Mouse (Mus musculus) neural tube, embryonic 11.5 days (tissue): ENCODE results near the gene Adamtsl5. TPM values are rescaled to one million over a fixed set of nuclear protein-coding genes. Genes with fewer than 3 reads are reported as not detected.
A peak's percentile ranks its signal among the peaks of the same experiment; 100 is the strongest.

Experiments used
- ATAC-seq: fragments of 200-750 bp; cut with Nextera tagmentation; 2 replicates; pipeline ENCODE4 v1.8.0; 2017; ENCODE audit warnings: moderate number of reproducible peaks, mild to moderate bottlenecking, moderate TSS enrichment, moderate library complexity; ENCODE audit not compliant: insufficient read depth, low FRiP score, low TSS enrichment
- DNase-seq: peaks from one replicate; pipeline ENCODE4 v3.0.0-alpha.2; 2015; ENCODE audit warnings: low spot score
- H3K27ac ChIP-seq: fragments of 300-500 bp; sonication (generic); 2 replicates; pipeline ENCODE4 v1.5.1; 2014; ENCODE audit warnings: low read depth, mild to moderate bottlenecking, low read length
- H3K27me3 ChIP-seq: fragments of 300-500 bp; sonication (generic); 2 replicates; pipeline ENCODE4 v1.6.1; 2014; ENCODE audit warnings: mild to moderate bottlenecking, low read length, mixed read lengths; ENCODE audit not compliant: control insufficient read depth, insufficient read depth
- H3K36me3 ChIP-seq: fragments of 300-500 bp; sonication (generic); 2 replicates; pipeline ENCODE4 v1.6.1; 2014; ENCODE audit warnings: mild to moderate bottlenecking, low read length, moderate library complexity, mixed read lengths; ENCODE audit not compliant: control insufficient read depth, insufficient read depth
- H3K4me1 ChIP-seq: fragments of 300-500 bp; sonication (generic); 2 replicates; pipeline ENCODE4 v1.6.1; 2014; ENCODE audit warnings: low read length, mixed read lengths; ENCODE audit not compliant: control insufficient read depth, insufficient read depth
- H3K4me2 ChIP-seq: fragments of 300-500 bp; sonication (generic); 2 replicates; pipeline ENCODE4 v1.6.1; 2014; ENCODE audit warnings: low read depth, mild to moderate bottlenecking, moderate library complexity
- H3K4me3 ChIP-seq: fragments of 300-500 bp; sonication (generic); 2 replicates; pipeline ENCODE4 v1.5.1; 2014; ENCODE audit warnings: low read depth, low read length
- H3K9ac ChIP-seq: fragments of 300-500 bp; sonication (generic); 2 replicates; pipeline ENCODE4 v1.6.1; 2014; ENCODE audit warnings: mild to moderate bottlenecking, low read length
- H3K9me3 ChIP-seq: fragments of 300-500 bp; sonication (generic); 2 replicates; pipeline ENCODE4 v1.6.1; 2016; ENCODE audit warnings: low read length; ENCODE audit not compliant: control insufficient read depth
- WGBS: fragments of 180-500 bp; shearing (Covaris S2); extraction: QIAGEN DNeasy Blood & Tissue Kit; methylation state at CpG from one replicate; pipeline ENCODE4 v1.1.7; 2014; 5-methylcytosine and 5-hydroxymethylcytosine counted together
- polyA plus RNA-seq: library from polyadenylated mRNA; unstranded; fragments of >200 nt; fragmentation: Nextera tagmentation; extraction: Ambion mirVana; gene quantifications from 2 replicates; pipeline ENCODE4 v1.2.1, GENCODE M21; 2014

Adamtsl5 gene
- polyA plus RNA-seq, 1 experiment from 2014 or later, result 0.17 TPM

- ATAC-seq (peak; percentile 56), DNase-seq (peak; percentile 78)
- H3K4me3 ChIP-seq, result peak overlapping the region; percentile 61
- H3K9me3 ChIP-seq, result no peaks in the 10 kb centered on the region
- H3K4me2 ChIP-seq, result peak overlapping the region; percentile 73
- peak overlapping the region; percentile 94 for H3K9ac ChIP-seq
- H3K27me3 ChIP-seq, result peaks cover 19% of the 10 kb centered on the region
- peaks cover 23% of the 10 kb centered on the region for H3K4me1 ChIP-seq
- peaks cover 6% of the 10 kb centered on the region for H3K36me3 ChIP-seq
- H3K27ac ChIP-seq, result peak overlapping the region; percentile 92
- 12% methylated on average over 11 of the region's 11 CpGs for WGBS
Observed at GRCm38 (mm10) chr10:80300672-80301181, 47.5 kb downstream of the Adamtsl5 start.

DNA sequence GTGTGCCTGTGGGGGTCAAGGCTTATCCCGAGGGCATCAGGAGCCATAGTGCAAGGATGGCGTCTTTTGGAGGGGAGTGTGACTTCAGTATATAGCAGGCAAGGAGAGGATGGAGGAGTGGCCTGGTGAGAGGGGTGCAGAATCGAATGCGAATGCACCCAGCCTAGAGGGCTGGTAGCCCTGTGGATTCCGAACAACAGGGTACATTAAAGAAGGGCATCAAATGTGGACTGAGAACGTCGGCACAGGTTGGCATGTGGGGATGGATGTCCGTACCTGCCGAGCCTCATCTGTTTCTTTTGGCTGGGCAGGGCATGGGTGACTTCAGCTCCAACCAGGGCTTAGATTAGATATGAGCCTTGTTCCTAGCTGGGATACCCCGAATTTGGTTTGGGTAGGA lies 48.4 kb downstream of the Adamtsl5 start:
- Histone ChIP-seq H3K4me1 (peaks cover 26% of the 10 kb centered on the region), H3K27me3 (peaks cover 15% of the 10 kb centered on the region), H3K4me2 (peak overlapping the region; percentile 73), H3K4me3 (peak overlapping the region; percentile 61), H3K36me3 (peaks cover 3% of the 10 kb centered on the region), H3K9me3 (no peaks in the 10 kb centered on the region), H3K9ac (peak overlapping the region; percentile 94), H3K27ac (peak overlapping the region; percentile 92)
- DNase-seq, result peak; percentile 25
- 58% methylated on average over 10 of the region's 10 CpGs for WGBS
- no peak for ATAC-seq

- Histone ChIP-seq H3K36me3 (peaks cover 6% of the 10 kb centered on the region), H3K9me3 (no peaks in the 10 kb centered on the region), H3K4me1 (peaks cover 26% of the 10 kb centered on the region), H3K9ac (peak overlapping the region; percentile 94), H3K4me3 (peak overlapping the region; percentile 61), H3K27me3 (peaks cover 12% of the 10 kb centered on the region), H3K27ac (peak overlapping the region; percentile 92), H3K4me2 (peak overlapping the region; percentile 73)
- WGBS, result 11% methylated on average over 14 of the region's 15 CpGs
- ATAC-seq, result no peak
- DNase-seq, result no peak
Observed at GRCm38 (mm10) chr10:80299301-80299700, 48.9 kb downstream of the Adamtsl5 start.

DNA sequence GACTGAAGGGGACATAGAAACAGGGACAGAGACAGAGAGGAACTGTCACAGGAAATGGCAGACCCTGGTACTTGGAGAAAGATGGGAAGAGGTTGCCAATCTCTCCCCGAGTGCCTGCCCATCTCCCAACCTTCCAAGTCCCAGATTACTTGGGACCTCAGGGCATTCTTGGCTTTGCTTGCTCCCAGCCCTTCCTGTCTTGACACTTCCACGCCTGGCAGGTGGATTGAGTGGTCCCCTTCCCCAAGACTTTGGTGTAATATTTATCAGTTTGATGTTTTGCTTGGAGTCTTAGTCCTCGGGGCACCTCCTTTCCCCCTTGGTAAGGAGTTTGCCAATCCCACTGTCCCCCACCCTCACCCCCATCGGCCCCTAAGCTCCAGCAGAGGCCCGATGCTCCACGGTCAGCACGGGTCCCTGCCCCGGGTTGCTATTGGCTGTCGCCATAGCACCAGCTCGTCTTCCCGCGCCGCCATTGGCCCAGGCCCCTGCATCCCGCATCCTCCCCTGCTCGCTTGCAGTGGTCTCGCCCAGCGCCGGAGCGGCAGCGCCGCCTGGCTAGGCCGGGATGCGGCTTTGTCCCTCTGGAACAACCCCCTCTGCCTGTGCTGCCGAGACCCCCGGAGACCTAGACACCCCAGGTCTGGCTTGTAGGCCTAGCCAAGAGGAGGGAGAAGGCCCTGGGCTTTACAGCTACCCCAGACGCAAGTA lies 49.5 kb downstream of the Adamtsl5 start:
- peaks cover 12% of the 10 kb centered on the region for H3K27me3 ChIP-seq
- H3K4me2 ChIP-seq, result peak overlapping the region; percentile 73
- H3K36me3 ChIP-seq, result peaks cover 9% of the 10 kb centered on the region
- no peaks in the 10 kb centered on the region for H3K9me3 ChIP-seq
- peak overlapping the region; percentile 94 for H3K9ac ChIP-seq
- peak overlapping the region; percentile 61 for H3K4me3 ChIP-seq
- H3K4me1 ChIP-seq, result peaks cover 26% of the 10 kb centered on the region
- 4% methylated on average over 26 of the region's 26 CpGs for WGBS
- ATAC-seq (peak; percentile 85), DNase-seq (peak; percentile 93)
- H3K27ac ChIP-seq, result peak overlapping the region; percentile 92

GRCm38 (mm10) chr10:80297526-80298133 lies 50.6 kb downstream of the Adamtsl5 start:
- Histone ChIP-seq H3K4me3 (no peak overlapping the region), H3K27ac (no peak overlapping the region), H3K9ac (0 out of 2 replicates have a peak overlapping the region, but pooled peaks have one; percentile 32), H3K27me3 (peaks cover 12% of the 10 kb centered on the region), H3K9me3 (no peaks in the 10 kb centered on the region), H3K36me3 (peaks cover 9% of the 10 kb centered on the region), H3K4me2 (no peak overlapping the region), H3K4me1 (peaks cover 34% of the 10 kb centered on the region)
- ATAC-seq (no peak), DNase-seq (no peak)
- WGBS, result 74% methylated on average over 8 of the region's 8 CpGs

- 84% methylated on average over 5 of the region's 5 CpGs for WGBS
- H3K27me3 ChIP-seq, result peaks cover 12% of the 10 kb centered on the region
Observed at GRCm38 (mm10) chr10:80296824-80297223, 51.4 kb downstream of the Adamtsl5 start.

DNA sequence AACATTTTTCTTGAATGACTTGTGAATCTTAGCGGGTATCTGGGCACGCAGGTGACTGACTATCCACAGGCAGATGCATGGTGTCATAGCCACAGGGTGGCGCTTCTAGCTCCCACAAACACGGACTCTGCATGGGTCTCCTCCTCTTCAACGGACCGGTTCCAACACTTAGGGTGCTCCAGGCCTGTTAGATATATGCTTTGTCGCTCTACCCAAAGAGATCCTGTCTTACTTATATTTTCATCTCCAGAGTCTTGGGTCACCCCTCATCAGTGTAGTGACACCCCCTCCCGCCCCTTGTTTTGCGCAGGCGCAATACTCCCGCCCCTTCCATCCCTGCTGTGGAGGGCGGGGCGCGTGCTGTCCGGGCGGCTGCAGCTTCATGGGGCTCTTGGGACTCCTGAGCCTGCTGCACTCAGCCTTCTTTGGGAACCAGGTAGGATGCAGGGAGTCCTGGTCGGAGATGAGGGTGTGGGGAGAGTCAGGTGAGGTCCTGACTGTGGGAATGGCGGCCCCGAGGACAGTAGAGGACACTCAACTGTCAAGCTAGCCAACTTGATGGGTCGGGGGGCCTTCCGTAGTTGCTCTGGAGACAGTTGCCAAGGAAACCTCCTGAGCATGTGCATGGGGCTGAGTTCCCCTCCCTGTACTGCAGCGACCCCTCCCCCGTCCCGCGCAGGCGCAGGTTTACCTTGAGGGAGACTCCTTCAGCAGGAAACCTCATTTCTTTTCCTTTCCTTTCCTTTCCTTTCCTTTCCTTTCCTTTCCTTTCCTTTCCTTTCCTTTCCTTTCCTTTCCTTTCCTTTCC lies 52.4 kb downstream of the Adamtsl5 start, which contains the start of gene Apc2:
Gene Apc2, plus strand, starts transcription at position 360 of the 808 bp plus-strand sequence.
- H3K4me1 ChIP-seq, result peaks cover 27% of the 10 kb centered on the region
- H3K9ac ChIP-seq, result peak within 1 kb of the TSS; percentile 44
- H3K27ac ChIP-seq, result peak within 1 kb of the TSS; percentile 76
- peaks cover 12% of the 10 kb centered on the region for H3K27me3 ChIP-seq
- H3K4me2 ChIP-seq, result peak within 1 kb of the TSS; percentile 67
- no peaks in the 10 kb centered on the region for H3K9me3 ChIP-seq
- H3K36me3 ChIP-seq, result peaks cover 6% of the 10 kb centered on the region
- DNase-seq (peak; percentile 85), ATAC-seq (peak; percentile 45)
- peak within 1 kb of the TSS; percentile 35 for H3K4me3 ChIP-seq
- WGBS, result under 1% methylated on average over 26 of the region's 26 CpGs

More at GRCm38 (mm10) chr10:80296824-80297223, 51.4 kb downstream of the Adamtsl5 start:
- Histone ChIP-seq H3K9me3 (no peaks in the 10 kb centered on the region), H3K36me3 (peaks cover 6% of the 10 kb centered on the region), H3K4me1 (peaks cover 27% of the 10 kb centered on the region), H3K27ac (peak overlapping the region; percentile 56; the same call in 1 of the 2 replicates), H3K9ac (peak overlapping the region; percentile 44; the same call in 1 of the 2 replicates), H3K4me2 (peak overlapping the region; percentile 67), H3K4me3 (0 out of 2 replicates have a peak overlapping the region, but pooled peaks have one; percentile 35)
- no peak for ATAC-seq
- no peak for DNase-seq

DNA sequence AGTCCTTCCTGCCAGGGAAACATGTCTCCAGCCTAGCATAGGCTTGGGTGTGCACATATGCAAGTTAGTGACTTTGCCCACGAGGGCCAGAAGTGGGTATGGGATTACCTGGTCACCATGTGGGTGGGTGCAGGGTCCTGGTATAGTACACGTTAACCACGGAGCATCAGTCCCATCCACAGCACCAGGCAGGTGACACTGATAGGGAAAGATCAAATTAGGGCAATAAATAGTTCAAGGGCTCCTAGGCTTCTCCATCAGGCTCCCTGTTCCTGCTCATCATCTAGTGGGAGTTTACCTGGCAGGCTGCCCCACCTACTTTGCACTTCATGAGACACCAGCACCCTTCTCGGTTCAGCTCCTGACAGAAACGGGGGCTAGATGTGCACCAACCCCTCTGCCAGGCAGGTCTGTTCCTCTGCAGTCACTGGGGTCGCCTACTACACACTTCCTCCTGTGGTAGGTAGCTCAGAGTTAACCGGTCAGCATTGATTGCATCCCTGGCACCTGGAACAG lies 53.4 kb downstream of the Adamtsl5 start:
- 51% methylated on average over 7 of the region's 7 CpGs for WGBS
- no peak overlapping the region for H3K9ac ChIP-seq
- peak overlapping the region; percentile 9; the same call in 1 of the 2 replicates for H3K4me2 ChIP-seq
- ATAC-seq (no peak), DNase-seq (no peak)
- peaks cover 26% of the 10 kb centered on the region for H3K4me1 ChIP-seq
- H3K9me3 ChIP-seq, result no peaks in the 10 kb centered on the region
- 0 out of 2 replicates have a peak overlapping the region, but pooled peaks have one; percentile 27 for H3K27ac ChIP-seq
- peak overlapping the region; percentile 4; the same call in 1 of the 2 replicates for H3K4me3 ChIP-seq
- H3K27me3 ChIP-seq, result peaks cover 10% of the 10 kb centered on the region
- peaks cover 6% of the 10 kb centered on the region for H3K36me3 ChIP-seq
